Mouse (Mus musculus): ENCODE results near the gene Cnep1r1.

The Cnep1r1 gene

DNA sequence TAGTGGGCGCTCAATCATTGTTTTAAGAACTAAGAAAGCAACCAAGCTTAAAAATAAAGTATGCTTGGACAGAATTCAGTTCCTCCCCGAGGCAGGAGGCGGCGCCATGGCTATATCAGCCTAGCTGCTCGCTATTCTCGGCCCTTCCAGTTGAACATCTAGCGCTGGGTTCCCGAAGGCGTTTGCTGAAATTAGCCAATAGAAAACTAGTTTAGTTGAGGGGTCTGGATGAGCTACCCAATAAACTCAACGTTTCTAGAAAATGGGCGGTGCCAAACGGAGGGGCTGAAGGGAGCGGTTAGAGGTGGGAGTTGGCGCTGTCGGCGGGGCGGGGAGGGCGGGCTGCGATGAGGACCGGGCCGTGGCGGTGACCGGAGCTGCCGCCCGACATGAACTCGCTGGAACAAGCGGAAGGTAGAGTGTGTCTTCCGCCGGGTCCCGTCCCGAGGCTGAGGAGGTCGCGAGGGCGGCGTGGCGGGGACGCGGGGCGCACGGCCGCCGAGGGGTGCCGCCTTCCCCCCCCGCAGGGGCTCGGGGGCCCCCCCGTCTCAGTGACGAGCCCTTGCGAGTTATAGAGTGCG lies at the start of gene Cnep1r1:
Gene Cnep1r1, plus strand, starts transcription at position 314 of the 581 bp plus-strand sequence.
- DNase-seq = peak; percentile 100

- DNase-seq = no peak
Observed at GRCm38 (mm10) chr8:88082183-88082582, 36.4 kb upstream of the Cnep1r1 start.

- no peak for DNase-seq
Observed at GRCm38 (mm10) chr8:88088006-88088405, 30.6 kb upstream of the Cnep1r1 start.

GRCm38 (mm10) chr8:88091661-88092060 lies 26.9 kb upstream of the Cnep1r1 start:
- no peak for DNase-seq

GRCm38 (mm10) chr8:88093367-88093766 lies 25.2 kb upstream of the Cnep1r1 start:
- no peak for DNase-seq

- no peak for DNase-seq
Observed at GRCm38 (mm10) chr8:88098856-88099255, 19.7 kb upstream of the Cnep1r1 start.

DNA sequence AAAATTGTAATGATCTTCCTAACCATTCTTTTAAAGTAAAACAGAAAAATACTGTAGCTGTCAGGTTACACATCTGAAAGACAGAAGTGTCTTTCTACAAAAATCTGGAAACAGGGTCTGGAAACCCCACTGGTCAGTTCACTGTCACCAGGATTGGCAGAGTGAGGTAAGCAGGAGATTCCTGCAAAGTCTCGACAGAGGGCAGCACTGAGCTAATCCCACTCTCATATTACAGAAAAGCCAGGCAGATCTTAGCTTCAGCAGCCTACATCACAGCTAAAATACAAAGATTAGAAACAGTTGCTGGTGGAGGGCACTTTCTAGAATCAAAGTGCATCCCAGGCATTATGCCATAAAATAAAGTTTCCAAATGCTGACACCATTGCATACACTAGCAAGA lies 19.0 kb upstream of the Cnep1r1 start:
- peak; percentile 81 for DNase-seq

GRCm38 (mm10) chr8:88109241-88109640 lies 9.3 kb upstream of the Cnep1r1 start:
- no peak for DNase-seq

GRCm38 (mm10) chr8:88119076-88119475 lies 507 bp downstream of the Cnep1r1 start:
- no peak for DNase-seq

DNA sequence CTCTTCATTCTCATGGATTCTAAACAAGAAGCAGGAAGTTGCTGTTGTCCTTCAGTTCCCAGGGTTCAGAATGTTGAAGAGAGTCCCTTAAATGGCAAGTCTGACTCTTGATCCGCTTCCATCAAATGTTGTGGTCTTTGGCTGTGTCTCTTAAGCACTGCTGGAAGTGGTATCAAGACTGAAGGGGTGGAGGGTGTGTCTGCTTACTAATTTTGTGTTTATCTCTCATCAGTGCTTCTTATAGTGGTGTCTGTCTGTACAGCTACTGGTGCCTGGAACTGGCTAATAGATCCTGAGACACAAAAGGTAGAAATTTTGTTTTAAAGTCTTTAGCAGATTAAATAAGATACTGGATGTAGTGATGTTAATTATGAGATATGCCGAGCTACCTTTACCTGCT lies 6.3 kb downstream of the Cnep1r1 start:
- no peak for DNase-seq

- DNase-seq = no peak
Observed at GRCm38 (mm10) chr8:88129397-88129796, 10.8 kb downstream of the Cnep1r1 start.

DNA sequence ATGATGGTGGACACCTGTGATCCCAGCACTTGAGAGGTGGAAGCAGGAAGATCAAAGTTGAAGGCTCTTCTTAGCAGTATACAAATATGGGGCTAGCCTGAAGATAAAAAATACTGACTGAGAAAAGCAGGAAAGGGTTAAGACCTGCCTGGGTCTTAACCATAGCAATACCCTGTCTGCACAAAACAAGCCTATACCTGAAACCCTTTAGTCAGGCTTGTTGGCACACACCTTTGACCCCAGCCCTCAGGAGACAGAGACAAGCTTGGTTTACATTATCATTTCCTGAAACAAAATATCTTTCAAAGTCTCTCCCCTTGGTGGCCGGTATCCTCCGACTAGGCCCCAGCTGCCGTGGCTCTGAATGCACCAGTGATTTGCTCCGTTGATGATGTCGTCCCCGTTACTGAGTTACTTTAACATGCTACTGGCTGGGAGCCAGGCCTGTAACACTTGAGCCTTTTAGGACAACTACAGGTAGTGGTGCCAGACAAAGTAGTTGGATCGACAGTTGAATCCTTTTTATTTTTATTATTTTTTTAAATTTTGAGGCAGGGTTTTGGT lies 12.3 kb downstream of the Cnep1r1 start:
- DNase-seq = no peak

DNA sequence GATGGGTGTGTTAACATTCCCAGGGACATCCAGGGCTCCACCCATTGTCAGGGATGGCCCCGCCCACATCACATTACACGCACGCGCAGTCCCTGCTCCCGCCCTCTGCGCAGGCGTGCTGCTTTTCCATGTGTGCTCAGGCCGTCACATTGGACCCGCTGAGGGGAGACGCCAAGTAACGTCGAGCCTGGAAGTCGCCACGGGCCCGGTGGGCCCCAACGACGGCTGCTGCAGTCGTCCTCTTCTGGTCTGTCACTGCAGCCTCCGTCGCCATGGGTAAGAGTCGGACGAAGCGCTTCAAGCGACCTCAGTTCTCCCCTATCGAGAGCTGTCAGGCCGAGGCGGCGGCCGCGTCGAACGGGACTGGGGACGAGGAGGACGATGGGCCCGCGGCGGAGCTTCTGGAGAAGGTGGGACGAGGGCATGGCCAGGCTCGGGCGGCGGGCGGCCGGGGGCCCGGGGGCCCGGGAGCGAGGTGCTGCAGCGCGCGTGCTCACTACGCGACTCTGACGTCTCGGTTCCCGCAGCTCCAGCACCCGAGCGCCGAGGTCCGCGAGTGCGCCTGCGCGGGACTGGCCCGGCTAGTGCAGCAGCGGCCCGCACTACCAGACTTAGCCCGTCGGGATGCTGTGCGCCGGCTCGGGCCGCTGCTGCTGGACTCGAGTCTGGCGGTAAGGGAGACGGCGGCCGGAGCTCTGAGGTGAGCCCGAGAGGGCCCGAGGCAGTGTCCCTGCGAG lies 19.3 kb downstream of the Cnep1r1 start, which contains the start of gene Heatr3:
Gene Heatr3, plus strand, starts transcription at position 108 of the 737 bp plus-strand sequence.
- DNase-seq = peak; percentile 95

GRCm38 (mm10) chr8:88139256-88139655 lies 20.7 kb downstream of the Cnep1r1 start:
- no peak for DNase-seq

- no peak for DNase-seq
Observed at GRCm38 (mm10) chr8:88141629-88142028, 23.1 kb downstream of the Cnep1r1 start.

DNA sequence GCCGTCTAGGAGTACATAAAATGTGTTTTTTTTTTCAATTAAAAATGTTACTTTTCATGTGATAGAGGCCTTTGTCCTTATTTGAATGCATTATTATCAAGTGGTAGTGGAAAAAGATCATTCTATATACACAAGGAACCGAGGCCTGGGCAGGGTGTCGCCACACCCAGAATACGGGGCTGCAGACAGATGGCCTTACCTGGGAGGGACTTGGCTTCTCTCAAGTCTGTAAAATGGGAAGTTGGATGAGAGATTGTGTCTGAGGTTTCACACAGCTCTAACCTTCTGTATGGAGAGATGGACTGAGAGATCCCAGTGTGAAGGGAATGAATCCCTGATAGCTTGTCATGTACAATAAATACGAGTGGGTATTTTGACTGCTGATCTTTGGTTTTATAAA lies 25.5 kb downstream of the Cnep1r1 start:
- DNase-seq = no peak

- no peak for DNase-seq
Observed at GRCm38 (mm10) chr8:88150910-88151371, 32.4 kb downstream of the Cnep1r1 start.

- no peak for DNase-seq
Observed at GRCm38 (mm10) chr8:88160237-88160995, 41.8 kb downstream of the Cnep1r1 start.

DNA sequence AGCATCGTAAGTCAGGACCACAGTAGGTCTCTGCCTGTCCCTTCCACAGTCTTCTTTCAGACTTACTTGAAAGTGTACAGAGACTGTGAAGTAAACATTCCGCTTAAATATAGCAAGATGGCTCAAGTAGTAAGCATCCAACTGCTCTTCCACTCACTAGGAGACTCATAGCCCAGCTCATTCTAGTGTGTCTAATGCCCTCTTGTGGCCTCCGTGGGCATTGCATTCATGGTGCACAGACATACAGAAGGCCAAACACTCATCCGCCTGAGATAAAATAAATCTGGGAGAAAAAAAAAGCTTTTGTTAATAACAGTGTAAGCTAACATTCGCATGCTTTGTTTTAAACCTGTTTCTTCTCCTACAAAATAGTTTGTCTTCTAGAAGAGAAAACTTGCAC lies 42.9 kb downstream of the Cnep1r1 start:
- peak; percentile 75 for DNase-seq

- no peak for DNase-seq
Observed at GRCm38 (mm10) chr8:88175264-88175663, 56.7 kb downstream of the Cnep1r1 start.

DNA sequence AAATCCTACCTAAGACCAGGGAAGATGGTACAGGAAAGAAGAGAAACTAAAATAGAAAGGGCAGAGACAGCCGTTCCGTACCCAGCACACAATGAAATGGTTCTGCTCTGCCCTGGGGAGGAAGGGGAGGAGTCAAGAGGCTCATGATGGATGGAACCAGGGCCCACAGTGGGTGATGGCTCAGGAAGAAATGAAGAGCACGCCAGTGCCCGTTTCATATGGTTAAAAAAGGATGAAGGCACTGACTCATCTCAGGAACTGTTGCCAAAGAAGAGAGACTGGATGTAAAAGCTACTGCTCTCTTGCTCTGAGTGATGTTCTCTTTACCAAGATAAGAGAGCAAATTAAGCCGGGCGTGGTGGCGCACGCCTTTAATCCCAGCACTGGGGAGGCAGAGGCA lies 58.7 kb downstream of the Cnep1r1 start:
- no peak for DNase-seq

DNA sequence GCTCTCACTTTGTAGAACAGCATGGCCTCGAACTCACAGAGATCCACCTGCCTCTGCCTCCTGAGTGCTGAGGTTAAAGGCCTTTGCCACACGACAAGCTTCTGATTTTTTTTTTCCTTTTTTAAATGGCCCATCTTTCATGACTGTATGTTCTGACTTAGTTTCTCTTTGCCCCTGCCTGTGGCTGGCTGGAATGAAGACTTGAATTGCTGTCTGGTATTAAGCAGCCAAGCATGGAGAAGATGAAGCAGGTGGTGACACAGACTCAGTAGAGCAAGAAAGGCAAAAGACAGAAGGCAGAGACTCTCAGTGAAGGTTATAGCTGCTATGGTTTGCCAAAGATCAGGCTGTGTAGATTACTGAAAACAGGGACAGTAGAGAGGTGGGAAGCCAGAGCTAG lies 64.6 kb downstream of the Cnep1r1 start:
- DNase-seq = no peak

Measured in retina, postnatal 1 day (tissue).